Mouse (Mus musculus) hindbrain, embryonic 15.5 days (tissue): ENCODE data around the gene Syf2. TPM values are rescaled to one million over a fixed set of nuclear protein-coding genes. Genes with fewer than 3 reads are reported as not detected.

Experiments
- ATAC-seq: fragments of 200-750 bp; cut with Nextera tagmentation; 2 replicates; pipeline ENCODE4 v1.8.0; 2017; ENCODE audit warnings: low read depth, moderate number of reproducible peaks, moderate TSS enrichment; ENCODE audit not compliant: low FRiP score
- H3K27ac ChIP-seq: fragments of 300-500 bp; sonication (generic); replicated peaks from 2 replicates; pipeline ENCODE4 v1.5.1; 2015; ENCODE audit warnings: mild to moderate bottlenecking, inconsistent platforms
- H3K27me3 ChIP-seq: fragments of 300-500 bp; sonication (generic); 2 replicates; pipeline ENCODE4 v1.6.1; 2015; ENCODE audit warnings: control low read depth, inconsistent platforms
- H3K36me3 ChIP-seq: fragments of 300-500 bp; sonication (generic); 2 replicates; pipeline ENCODE4 v1.6.1; 2015; ENCODE audit warnings: control low read depth, inconsistent platforms
- H3K4me1 ChIP-seq: fragments of 300-500 bp; sonication (generic); replicated peaks from 2 replicates; pipeline ENCODE4 v1.6.1; 2015; ENCODE audit warnings: control low read depth, inconsistent platforms
- H3K4me2 ChIP-seq: fragments of 300-500 bp; sonication (generic); 2 replicates; pipeline ENCODE4 v1.6.1; 2015; ENCODE audit warnings: moderate library complexity, mild to moderate bottlenecking, inconsistent platforms
- H3K4me3 ChIP-seq: fragments of 300-500 bp; sonication (generic); 2 replicates; pipeline ENCODE4 v1.5.1; 2015; ENCODE audit warnings: mild to moderate bottlenecking, inconsistent platforms
- H3K9ac ChIP-seq: fragments of 300-500 bp; sonication (generic); 2 replicates; pipeline ENCODE4 v1.6.1; 2015; ENCODE audit warnings: inconsistent platforms
- H3K9me3 ChIP-seq: fragments of 300-500 bp; sonication (generic); 2 replicates; pipeline ENCODE4 v1.6.1; 2016; ENCODE audit warnings: control low read depth, inconsistent platforms
- WGBS: fragments of 180-500 bp; shearing (Covaris S2); methylation state at CpG from one replicate; pipeline ENCODE4 v1.1.7; 2015; 5-methylcytosine and 5-hydroxymethylcytosine counted together
- polyA plus RNA-seq: library from polyadenylated mRNA; unstranded; fragments of >200 nt; fragmentation: Nextera tagmentation; extraction: Ambion mirVana; gene quantifications from 2 replicates; pipeline ENCODE4 v1.2.1, GENCODE M21; 2015

Syf2 gene
- polyA plus RNA-seq, 1 experiment from 2014 or later, result 62.7 TPM

DNA sequence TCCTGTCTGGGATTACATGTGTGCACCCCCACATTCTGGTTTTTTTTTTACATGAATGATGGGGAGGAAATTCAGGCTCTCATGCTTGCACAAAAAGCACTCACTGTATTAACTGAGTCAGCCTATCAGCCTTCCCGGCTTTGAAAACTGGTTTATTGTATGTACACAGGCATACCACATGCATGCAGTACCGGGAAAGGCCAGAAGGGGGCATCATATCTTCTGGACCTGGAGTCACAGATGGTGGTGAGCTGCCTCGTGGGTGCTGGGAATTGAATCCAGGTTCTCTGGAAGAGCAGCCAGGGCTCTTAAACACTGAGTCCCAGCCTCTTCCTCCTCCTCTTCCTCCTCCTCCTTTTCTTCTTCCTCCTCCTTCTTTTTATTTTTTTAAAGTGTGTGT, 53.9 kb downstream of the Syf2 start:
- Histone ChIP-seq H3K36me3 (no peaks in the 10 kb centered on the region), H3K27me3 (no peaks in the 10 kb centered on the region), H3K9me3 (no peaks in the 10 kb centered on the region), H3K4me3 (no peak overlapping the region), H3K4me1 (no peaks in the 10 kb centered on the region), H3K27ac (no peak overlapping the region), H3K4me2 (no peak overlapping the region), H3K9ac (no peak overlapping the region)
- 77% methylated on average over 3 of the region's 3 CpGs for WGBS
- ATAC-seq, result no peak

DNA sequence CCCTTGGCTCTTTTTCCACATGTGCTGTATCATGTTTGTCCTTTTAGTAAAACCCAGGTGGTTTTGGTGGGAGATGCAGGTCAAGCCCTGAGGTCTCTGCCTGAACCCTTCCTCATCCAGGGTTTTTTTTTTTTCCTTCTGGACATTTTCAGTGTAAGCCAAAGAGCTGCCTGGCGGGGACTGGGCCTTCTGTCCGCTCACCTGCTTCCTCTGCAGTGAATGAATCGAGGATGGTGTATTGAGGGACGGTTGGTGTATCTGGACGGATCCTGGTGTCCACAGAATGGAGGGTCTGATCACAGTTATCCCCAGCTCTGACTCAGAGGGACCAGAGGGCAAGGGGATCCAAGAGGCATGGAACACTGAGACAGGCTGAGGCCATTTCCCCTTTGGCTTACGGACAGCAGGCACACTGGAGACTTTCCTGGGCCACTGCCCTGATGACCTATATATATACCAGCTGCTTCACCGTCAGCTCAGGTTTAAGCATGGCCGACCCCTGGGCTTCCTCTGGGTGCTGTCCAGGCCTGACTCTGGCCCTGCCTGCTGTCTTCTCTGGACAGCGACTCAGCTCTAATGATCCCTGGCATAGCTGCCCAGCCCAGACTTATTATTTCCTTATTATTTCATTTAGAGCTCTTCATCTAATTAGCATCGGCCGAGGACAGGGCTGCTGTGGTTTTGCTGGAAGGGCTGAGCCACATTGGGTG, 55.1 kb downstream of the Syf2 start:
- 78% methylated on average over 11 of the region's 11 CpGs for WGBS
- Histone ChIP-seq H3K36me3 (no peaks in the 10 kb centered on the region), H3K27ac (no peak overlapping the region), H3K9me3 (no peaks in the 10 kb centered on the region), H3K4me1 (no peaks in the 10 kb centered on the region), H3K4me2 (no peak overlapping the region), H3K4me3 (no peak overlapping the region), H3K9ac (no peak overlapping the region), H3K27me3 (no peaks in the 10 kb centered on the region)
- no peak for ATAC-seq

DNA sequence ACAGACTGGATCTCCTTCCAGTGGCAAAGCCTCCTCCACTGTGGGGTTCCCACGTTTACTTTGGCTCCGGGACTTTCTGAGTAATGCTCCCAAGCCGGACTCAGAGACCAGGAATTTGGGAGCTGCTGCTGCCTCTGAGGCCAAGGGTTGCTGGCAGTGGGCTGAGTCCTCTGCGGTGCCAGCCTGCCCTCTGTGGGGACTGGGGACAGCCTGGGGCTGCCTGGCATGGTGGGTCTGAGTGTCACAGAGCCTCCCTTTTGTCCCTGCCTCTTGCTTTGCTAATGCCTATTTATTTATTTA, 55.6 kb downstream of the Syf2 start:
- WGBS, result 54% methylated on average over 4 of the region's 4 CpGs

DNA sequence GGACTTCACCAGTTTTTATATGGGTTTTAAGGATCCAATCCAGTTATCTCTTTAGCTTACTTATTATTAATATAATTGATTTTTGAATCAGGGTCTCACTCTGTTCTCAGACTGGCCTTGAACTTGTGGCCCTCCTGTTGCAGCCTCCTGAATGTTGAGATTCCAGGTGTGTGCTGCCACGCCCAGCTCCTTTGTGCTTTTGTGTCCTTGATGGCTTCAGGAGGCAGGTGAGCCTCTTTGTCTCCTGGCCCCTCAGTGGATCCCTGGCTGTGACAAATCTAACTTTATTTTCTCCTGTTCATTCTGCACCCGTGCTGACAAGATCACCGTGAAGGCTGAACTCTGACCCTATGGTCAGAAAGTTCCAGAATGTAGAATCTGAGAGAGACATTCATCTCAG, 56.3 kb downstream of the Syf2 start:
- Histone ChIP-seq H3K36me3 (no peaks in the 10 kb centered on the region), H3K4me1 (no peaks in the 10 kb centered on the region), H3K4me2 (no peak overlapping the region), H3K27ac (no peak overlapping the region), H3K4me3 (no peak overlapping the region), H3K9ac (no peak overlapping the region), H3K9me3 (no peaks in the 10 kb centered on the region), H3K27me3 (no peaks in the 10 kb centered on the region)
- no peak for ATAC-seq
- WGBS, result 79% methylated on average over 3 of the region's 3 CpGs

More for the DNA sequence above, 55.6 kb downstream of the Syf2 start:
- no peaks in the 10 kb centered on the region for H3K4me1 ChIP-seq
- no peaks in the 10 kb centered on the region for H3K27me3 ChIP-seq
- ATAC-seq, result no peak
- no peak overlapping the region for H3K27ac ChIP-seq
- no peak overlapping the region for H3K9ac ChIP-seq
- H3K36me3 ChIP-seq, result no peaks in the 10 kb centered on the region
- H3K4me2 ChIP-seq, result no peak overlapping the region
- H3K4me3 ChIP-seq, result no peak overlapping the region
- H3K9me3 ChIP-seq, result no peaks in the 10 kb centered on the region

Other genes starting within 250 kb of the Syf2 start
- 5.8 and 6.1 TPM in 2 replicates for gene Man1c1, start 226.6 kb upstream of the Syf2 start, polyA plus RNA-seq
- 2.6 and 2.7 TPM in 2 replicates for gene Ldlrap1, start 162.9 kb upstream of the Syf2 start, polyA plus RNA-seq
- gene Maco1, start 77.6 kb upstream of the Syf2 start, polyA plus RNA-seq, result 81.2 and 91.4 TPM in 2 replicates
- gene Rhd, start 66.4 kb upstream of the Syf2 start, polyA plus RNA-seq, result 2.2 TPM in 2 replicates
- 209 and 217 TPM in 2 replicates for gene Tmem50a, start 15.9 kb upstream of the Syf2 start, polyA plus RNA-seq
- gene Rsrp1, start 7.3 kb upstream of the Syf2 start, polyA plus RNA-seq, result 465 and 471 TPM in 2 replicates
- 0.04 and 0.05 TPM in 2 replicates for gene Runx3, start 189.8 kb downstream of the Syf2 start, polyA plus RNA-seq